Comparison of ENCODE assay signal across 18 mouse cellular contexts in the genomic region with DNA sequence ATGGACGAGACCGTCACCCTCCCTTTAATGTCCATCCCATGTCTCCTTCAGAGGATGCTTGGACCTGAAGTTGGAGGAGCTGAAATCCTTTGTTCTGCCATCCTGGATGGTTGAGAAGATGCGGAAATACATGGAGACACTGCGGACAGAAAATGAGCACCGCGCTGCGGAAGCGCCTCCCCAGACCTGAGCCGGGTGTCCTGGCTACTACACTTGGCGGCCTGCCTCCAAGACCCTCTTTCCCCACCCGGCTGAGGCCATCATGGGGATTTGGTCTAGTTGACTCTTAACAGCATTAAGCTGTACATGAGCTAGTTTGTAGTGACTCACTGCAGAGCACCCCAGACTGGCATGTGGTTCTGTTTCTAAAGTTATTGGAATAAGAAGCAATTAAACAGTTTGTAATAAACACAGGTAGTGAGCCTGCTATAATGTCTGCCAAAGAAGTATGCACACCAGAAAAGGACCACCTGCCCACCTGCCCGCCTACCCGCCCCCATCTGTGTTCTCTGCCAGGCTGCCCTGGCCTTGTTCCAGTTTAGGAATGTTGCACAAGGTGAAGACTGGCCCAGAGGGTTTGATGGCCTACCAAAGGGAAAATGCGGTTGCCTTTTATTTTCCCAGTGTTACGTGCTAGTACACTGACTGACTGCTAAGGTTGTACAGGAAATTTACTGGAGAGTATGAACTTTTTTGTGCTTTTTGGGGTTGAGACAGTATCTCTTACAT. TPM values are rescaled to one million over a fixed set of nuclear protein-coding genes. Genes with fewer than 3 reads are reported as not detected.
DNase-seq lines count a peak whose midpoint lies in the region; ATAC-seq and TF ChIP-seq lines count a peak whose summit lies in the region.
"Had no signal": no experiment of that assay in that cellular context is flagged by ENCODE, and none has a peak within 500 bp of the region (broad histone marks: within the 10 kb centered on the region; RNA-seq: fewer than 3 reads in every experiment).

No protein-coding gene starts in this region.

- TF ChIP-seq CTCF in kidney, adult 2 months (conservative IDR thresholded peaks at IDR 0.05; ENCODE audit: insufficient read depth, insufficient read length, low read depth, low read length) = no peak
- TF ChIP-seq CTCF in E14TG2a.4 (conservative IDR thresholded peaks at IDR 0.05; ENCODE audit: low read length) = no peak

- no peaks in the 10 kb centered on the region for H3K27me3 ChIP-seq in erythroblast, embryonic 14.5 days (ENCODE audit: control insufficient read depth)
- no peaks in the 10 kb centered on the region for H3K27me3 ChIP-seq in kidney, adult 2 months (replicated peaks; ENCODE audit: control insufficient read depth, insufficient read depth, low read length)
- H3K27me3 ChIP-seq in kidney, embryonic 14.5 days (ENCODE audit: control insufficient read depth, insufficient read depth, low read length) = no peaks in the 10 kb centered on the region
- no peaks in the 10 kb centered on the region for H3K27me3 ChIP-seq in E14TG2a.4 (ENCODE audit: insufficient read depth, low read length)
- H3K27me3 ChIP-seq in intestine, embryonic 15.5 days (replicated peaks) = no peaks in the 10 kb centered on the region
- H3K27me3 ChIP-seq: neural tube, embryonic 15.5 days had no signal

- peak; percentile 27 for DNase-seq in kidney, adult 2 months
- DNase-seq in kidney, postnatal 36 days = peak; percentile 23 to 35
- no peak for DNase-seq in spleen, adult 12 weeks (ENCODE audit: low spot score)
- DNase-seq: adrenal gland, postnatal 25 days; cerebellum, adult 8-10 months; gastrocnemius, postnatal 25 days had no signal

- H3K9me3 ChIP-seq in erythroblast, embryonic 14.5 days (ENCODE audit: control insufficient read depth, low read length) = no peaks in the 10 kb centered on the region
- no peaks in the 10 kb centered on the region for H3K9me3 ChIP-seq in kidney, embryonic 14.5 days (ENCODE audit: control insufficient read depth, low read length)
- H3K9me3 ChIP-seq in E14TG2a.4 (ENCODE audit: low read length) = no peaks in the 10 kb centered on the region
- no peaks in the 10 kb centered on the region for H3K9me3 ChIP-seq in intestine, embryonic 15.5 days
- H3K9me3 ChIP-seq: neural tube, embryonic 15.5 days had no signal

- H3K9ac ChIP-seq in kidney, embryonic 14.5 days (ENCODE audit: low read depth, low read length) = no peak overlapping the region
- no peak overlapping the region for H3K9ac ChIP-seq in intestine, embryonic 15.5 days
- H3K9ac ChIP-seq: neural tube, embryonic 15.5 days had no signal

- peaks cover 62% of the 10 kb centered on the region for H3K4me1 ChIP-seq in erythroblast, embryonic 14.5 days (ENCODE audit: control insufficient read depth)
- peaks cover 3% of the 10 kb centered on the region; the same call in 1 of the 2 replicates for H3K4me1 ChIP-seq in kidney, adult 2 months (ENCODE audit: control insufficient read depth, insufficient read depth, low read length)
- peaks cover 14% of the 10 kb centered on the region for H3K4me1 ChIP-seq in kidney, embryonic 14.5 days (ENCODE audit: control insufficient read depth, insufficient read depth, low read length)
- H3K4me1 ChIP-seq in E14TG2a.4 (replicated peaks; ENCODE audit: low read depth, low read length) = peaks cover 75% of the 10 kb centered on the region
- H3K4me1 ChIP-seq in intestine, embryonic 15.5 days (replicated peaks) = peaks cover 20% of the 10 kb centered on the region

- no peak overlapping the region for H3K4me2 ChIP-seq in kidney, embryonic 14.5 days (replicated peaks; ENCODE audit: low read depth, low read length)
- no peak overlapping the region for H3K4me2 ChIP-seq in intestine, embryonic 15.5 days (replicated peaks)
- H3K4me2 ChIP-seq: neural tube, embryonic 15.5 days had no signal

- no peak overlapping the region for H3K27ac ChIP-seq in kidney, adult 2 months (ENCODE audit: insufficient read depth, low read depth, low read length)
- H3K27ac ChIP-seq in kidney, embryonic 14.5 days (ENCODE audit: low read depth, low read length) = no peak overlapping the region
- H3K27ac ChIP-seq in intestine, embryonic 15.5 days = no peak overlapping the region
- H3K27ac ChIP-seq: macrophage; neural tube, embryonic 15.5 days had no signal

- ATAC-seq in erythroblast, adult 5-6 weeks (replicated peaks; ENCODE audit: low FRiP score, poor library complexity, severe bottlenecking) = no peak
- ATAC-seq in kidney, embryonic 14.5 days (ENCODE audit: low FRiP score, low TSS enrichment) = no peak
- no peak for ATAC-seq in intestine, embryonic 15.5 days
- ATAC-seq: CD4-positive, CD25-positive, alpha-beta regulatory T cell, adult 4 months; forebrain, embryonic 16.5 days; hindbrain, embryonic 16.5 days; midbrain, embryonic 16.5 days had no signal

- WGBS in kidney, adult 2 months = 85% methylated on average over 15 of the region's 15 CpGs
- 90% methylated on average over 15 of the region's 15 CpGs for WGBS in kidney, embryonic 14.5 days
- 92% methylated on average over 15 of the region's 15 CpGs for WGBS in intestine, embryonic 15.5 days

- H3K4me3 ChIP-seq in erythroblast, embryonic 14.5 days (replicated peaks) = peak overlapping the region; percentile 42
- H3K4me3 ChIP-seq in kidney, adult 2 months (ENCODE audit: insufficient read depth, low read depth, low read length) = no peak overlapping the region
- no peak overlapping the region for H3K4me3 ChIP-seq in kidney, embryonic 14.5 days (ENCODE audit: low read length)
- peak overlapping the region; percentile 100 for H3K4me3 ChIP-seq in E14TG2a.4 (replicated peaks; ENCODE audit: low read length)
- H3K4me3 ChIP-seq in intestine, embryonic 15.5 days (replicated peaks) = no peak overlapping the region
- H3K4me3 ChIP-seq: neural tube, embryonic 15.5 days had no signal

- no peak for TF ChIP-seq POLR2A in kidney, adult 2 months (IDR thresholded peaks at IDR 0.05; ENCODE audit: low read depth, low read length)

- H3K36me3 ChIP-seq in erythroblast, embryonic 14.5 days (ENCODE audit: control insufficient read depth) = peaks cover 85% of the 10 kb centered on the region
- no peaks in the 10 kb centered on the region; the same call in 1 of the 2 replicates for H3K36me3 ChIP-seq in kidney, adult 2 months (ENCODE audit: control insufficient read depth, insufficient read depth, low read length)
- H3K36me3 ChIP-seq in kidney, embryonic 14.5 days (ENCODE audit: control insufficient read depth, insufficient read depth, low read length) = peaks cover 65% of the 10 kb centered on the region
- H3K36me3 ChIP-seq in E14TG2a.4 (ENCODE audit: insufficient read depth, low read length) = peaks cover 80% of the 10 kb centered on the region
- peaks cover 19% of the 10 kb centered on the region for H3K36me3 ChIP-seq in intestine, embryonic 15.5 days

RNA-seq across cellular contexts. Expression of gene Ube2c, which starts 1.7 kb away (rescaled TPM):
- 158 and 179 TPM in 2 replicates for polyA plus RNA-seq in erythroblast, embryonic 14.5 days (2012)
- 268 and 318 TPM in 2 replicates for total RNA-seq in erythroblast, adult 5-6 weeks (2015; ENCODE audit: low replicate concordance)
- total RNA-seq in erythroblast, adult 5-6 weeks (2017; ENCODE audit: low replicate concordance) = 123 and 215 TPM in 2 replicates
- 6.6 and 7.1 TPM in 2 replicates for polyA plus RNA-seq in kidney, adult 2 months (2012; rRNA removed)
- polyA plus RNA-seq in kidney, embryonic 14.5 days (2014; fragmentation: Nextera tagmentation; extraction: Ambion mirVana) = 559 and 687 TPM in 2 replicates
- polyA plus RNA-seq in intestine, embryonic 15.5 days (2015; fragmentation: Nextera tagmentation; extraction: Ambion mirVana) = 431 and 439 TPM in 2 replicates

RNA-seq across cellular contexts. Expression of gene Tnnc2, which starts 11.8 kb away (rescaled TPM):
- polyA plus RNA-seq in erythroblast, embryonic 14.5 days (2012) = not detected in 2 replicates
- not detected in 2 replicates for total RNA-seq in erythroblast, adult 5-6 weeks (2015; ENCODE audit: low replicate concordance)
- not detected in 2 replicates for total RNA-seq in erythroblast, adult 5-6 weeks (2017; ENCODE audit: low replicate concordance)
- polyA plus RNA-seq in kidney, adult 2 months (2012; rRNA removed) = 124 TPM in 1 of 2 replicates, not detected in the other
- polyA plus RNA-seq in kidney, embryonic 14.5 days (2014; fragmentation: Nextera tagmentation; extraction: Ambion mirVana) = 1.8 and 1.9 TPM in 2 replicates
- 1.7 and 6.9 TPM in 2 replicates for polyA plus RNA-seq in intestine, embryonic 15.5 days (2015; fragmentation: Nextera tagmentation; extraction: Ambion mirVana)
- total RNA-seq: adrenal gland, postnatal 25 days; left cerebral cortex, postnatal 25 days had no signal
- polyA plus RNA-seq: CD4-positive, CD25-positive, alpha-beta regulatory T cell, adult 4 months; forebrain, embryonic 16.5 days; macrophage had no signal

RNA-seq across cellular contexts. Expression of gene Snx21, which starts 17.6 kb away (rescaled TPM):
- polyA plus RNA-seq in erythroblast, embryonic 14.5 days (2012) = 1.5 and 2.4 TPM in 2 replicates
- 2.1 and 2.9 TPM in 2 replicates for total RNA-seq in erythroblast, adult 5-6 weeks (2015; ENCODE audit: low replicate concordance)
- total RNA-seq in erythroblast, adult 5-6 weeks (2017; ENCODE audit: low replicate concordance) = 0.43 and 0.98 TPM in 2 replicates
- 23.2 and 32.9 TPM in 2 replicates for polyA plus RNA-seq in kidney, adult 2 months (2012; rRNA removed)
- 16.0 and 16.6 TPM in 2 replicates for polyA plus RNA-seq in kidney, embryonic 14.5 days (2014; fragmentation: Nextera tagmentation; extraction: Ambion mirVana)
- polyA plus RNA-seq in intestine, embryonic 15.5 days (2015; fragmentation: Nextera tagmentation; extraction: Ambion mirVana) = 18.4 and 21.2 TPM in 2 replicates

RNA-seq across cellular contexts. Expression of gene Dnttip1, which starts 22.2 kb away (rescaled TPM):
- polyA plus RNA-seq in erythroblast, embryonic 14.5 days (2012) = 16.3 and 17.4 TPM in 2 replicates
- 79.2 and 130 TPM in 2 replicates for total RNA-seq in erythroblast, adult 5-6 weeks (2015; ENCODE audit: low replicate concordance)
- total RNA-seq in erythroblast, adult 5-6 weeks (2017; ENCODE audit: low replicate concordance) = 137 and 237 TPM in 2 replicates
- 32.6 and 34.5 TPM in 2 replicates for polyA plus RNA-seq in kidney, adult 2 months (2012; rRNA removed)
- 64.4 and 70.8 TPM in 2 replicates for polyA plus RNA-seq in kidney, embryonic 14.5 days (2014; fragmentation: Nextera tagmentation; extraction: Ambion mirVana)
- polyA plus RNA-seq in intestine, embryonic 15.5 days (2015; fragmentation: Nextera tagmentation; extraction: Ambion mirVana) = 60.4 and 62.5 TPM in 2 replicates

RNA-seq across cellular contexts. Expression of gene Wfdc3, which starts 22.2 kb away (rescaled TPM):
- polyA plus RNA-seq in erythroblast, embryonic 14.5 days (2012) = 0.04 and 0.07 TPM in 2 replicates
- 16.7 and 19.9 TPM in 2 replicates for total RNA-seq in erythroblast, adult 5-6 weeks (2015; ENCODE audit: low replicate concordance)
- total RNA-seq in erythroblast, adult 5-6 weeks (2017; ENCODE audit: low replicate concordance) = 10.0 and 12.8 TPM in 2 replicates
- polyA plus RNA-seq in kidney, adult 2 months (2012; rRNA removed) = 0.57 and 1.0 TPM in 2 replicates
- polyA plus RNA-seq in kidney, embryonic 14.5 days (2014; fragmentation: Nextera tagmentation; extraction: Ambion mirVana) = 0.83 and 1.4 TPM in 2 replicates
- 1.8 and 2.0 TPM in 2 replicates for polyA plus RNA-seq in intestine, embryonic 15.5 days (2015; fragmentation: Nextera tagmentation; extraction: Ambion mirVana)
- total RNA-seq: gastrocnemius, postnatal 25 days had no signal
- polyA plus RNA-seq: CD4-positive, CD25-positive, alpha-beta regulatory T cell, adult 4 months; macrophage had no signal

Comparison
In these comparisons a context has a peak if more than half of its experiments do, and no peak if none do; other contexts are left out.
1. RNA of gene Ube2c, which starts 1.7 kb away (polyA plus RNA-seq): 559 to 687 TPM in kidney, embryonic 14.5 days, 431 to 439 TPM in intestine, embryonic 15.5 days and 158 to 179 TPM in erythroblast, embryonic 14.5 days; 6.6 to 7.1 TPM in kidney, adult 2 months; every median in the first group is over 10 times any median in the second.
2. H3K4me3 ChIP-seq: peak in erythroblast, embryonic 14.5 days (single experiment) and E14TG2a.4 (single experiment); none in kidney, adult 2 months (single experiment), kidney, embryonic 14.5 days (single experiment) and intestine, embryonic 15.5 days (single experiment).